Mouse (Mus musculus) right cerebral cortex, postnatal 25 days (tissue): ENCODE results near the gene Ahdc1.
"Not testable (repeated sequence)": the region's sequence is repeated elsewhere in the genome, so short reads cannot be mapped to it uniquely, and the experiment has no call there.

Experiments used
- DNase-seq: peaks from one replicate; pipeline ENCODE4 v3.0.0; 2022

The Ahdc1 gene

GRCm38 (mm10) chr4:133083991-133084861, 73.2 kb downstream of the Ahdc1 start:
- no peak for DNase-seq

- peak; percentile 74 for DNase-seq
These were observed 74.1 kb downstream of the Ahdc1 start for GRCm38 (mm10) chr4:133085011-133085782.

DNA sequence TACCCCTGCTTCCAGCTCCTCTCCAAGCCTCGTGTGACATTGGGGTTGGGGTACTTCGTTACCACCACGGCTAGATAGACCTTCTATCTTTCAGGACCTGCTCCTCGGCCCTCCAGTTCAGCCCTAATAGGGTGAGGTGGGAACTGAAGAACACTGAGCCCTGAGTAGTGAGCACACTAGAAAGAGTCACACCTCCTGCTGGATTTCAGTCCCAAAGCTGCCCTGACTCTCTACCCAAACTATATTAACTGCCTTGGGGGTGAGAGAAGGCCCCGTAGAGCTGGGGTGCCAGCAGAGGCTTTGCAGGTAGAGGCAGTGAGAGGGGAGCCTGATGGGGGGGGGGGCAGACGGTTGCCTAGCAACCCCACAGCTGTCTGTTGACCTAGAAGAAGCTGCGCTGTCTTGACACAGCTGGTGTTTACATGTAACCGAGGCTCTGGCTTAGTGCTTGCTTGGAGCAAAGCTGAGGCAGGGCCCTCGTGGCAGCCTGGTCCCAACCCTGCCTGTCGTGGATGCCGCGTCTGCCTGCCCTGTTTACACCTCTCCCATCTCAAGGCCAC, 74.8 kb downstream of the Ahdc1 start:
- no peak for DNase-seq

GRCm38 (mm10) chr4:133087177-133087714, 76.2 kb downstream of the Ahdc1 start:
- DNase-seq: no peak

GRCm38 (mm10) chr4:133087835-133088234, 76.8 kb downstream of the Ahdc1 start:
- DNase-seq: no peak

DNA sequence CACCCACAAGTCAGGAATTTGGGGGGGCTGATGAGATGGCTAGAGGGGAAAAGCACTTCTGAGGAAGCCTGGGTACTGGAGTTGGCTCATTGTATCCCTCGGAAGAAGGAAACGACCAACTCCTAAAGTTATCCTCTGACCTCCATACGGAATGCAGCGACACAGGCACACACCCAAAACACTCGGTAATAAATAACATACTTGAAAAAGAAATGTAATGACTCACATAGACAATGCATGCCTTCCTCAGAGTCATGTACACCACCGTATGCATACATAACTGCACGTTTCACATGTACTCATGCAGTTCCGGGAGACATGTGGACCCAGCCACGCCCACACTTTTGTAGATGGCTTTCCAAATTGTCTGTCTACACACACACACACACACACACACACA, 78.3 kb downstream of the Ahdc1 start:
- no peak for DNase-seq

GRCm38 (mm10) chr4:133089802-133090201, 78.7 kb downstream of the Ahdc1 start:
- no peak for DNase-seq

DNA sequence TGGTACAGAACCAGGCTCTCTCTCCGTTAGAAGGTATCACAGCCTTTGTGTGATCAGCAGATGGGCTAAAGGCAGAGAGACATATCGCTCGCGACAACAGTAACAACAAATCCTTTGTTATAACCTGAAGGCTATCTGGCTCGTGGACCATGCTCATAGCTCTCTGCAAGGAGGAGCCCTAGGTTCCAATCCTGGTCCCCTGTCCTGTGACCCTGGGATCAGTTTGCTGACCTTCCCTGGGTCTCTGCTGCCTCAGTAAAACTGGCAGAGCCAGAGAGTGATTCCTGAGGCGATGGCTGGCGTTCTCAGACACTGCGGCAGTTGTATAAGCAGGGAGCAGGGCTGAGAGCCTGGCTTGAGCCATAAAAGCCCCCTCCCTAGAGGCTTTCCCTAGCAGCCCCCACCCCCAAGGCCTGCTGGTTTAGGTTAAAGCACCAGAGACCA, 79.2 kb downstream of the Ahdc1 start:
- no peak for DNase-seq

GRCm38 (mm10) chr4:133090720-133091458, 79.8 kb downstream of the Ahdc1 start:
- no peak for DNase-seq

- no peak for DNase-seq
These were observed 80.4 kb downstream of the Ahdc1 start for GRCm38 (mm10) chr4:133091459-133091785.

- DNase-seq: peak; percentile 58
These were observed 81.4 kb downstream of the Ahdc1 start for GRCm38 (mm10) chr4:133092453-133092901.

GRCm38 (mm10) chr4:133093056-133093455, 82.0 kb downstream of the Ahdc1 start:
- DNase-seq: no peak

DNA sequence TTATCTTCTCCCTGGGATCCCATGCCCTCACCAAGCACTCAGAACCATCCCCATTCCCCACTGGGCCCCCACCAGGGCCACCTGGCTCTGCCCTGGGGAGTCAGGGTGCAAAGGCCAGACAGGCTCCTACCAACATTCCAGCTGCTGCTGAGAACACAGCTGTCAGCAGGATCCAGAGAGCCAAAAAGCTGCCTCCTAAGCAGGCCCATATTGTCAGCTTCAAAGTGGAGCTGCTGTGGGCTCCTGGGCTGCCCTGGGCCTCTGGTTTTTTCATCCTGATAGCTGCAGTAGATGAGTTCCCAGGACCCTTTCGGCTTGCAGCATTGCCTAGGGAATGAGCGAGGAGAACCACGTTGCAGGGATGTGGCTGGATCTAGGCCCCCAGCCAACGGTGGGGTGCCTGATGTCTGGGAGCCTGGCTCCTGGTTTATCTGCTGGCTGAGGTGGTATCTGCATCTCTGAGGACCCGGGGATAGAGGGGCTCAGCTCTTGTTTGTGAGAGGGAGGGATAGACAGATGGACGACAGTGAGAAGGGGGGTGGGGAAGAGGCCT, 82.5 kb downstream of the Ahdc1 start:
- no peak for DNase-seq

GRCm38 (mm10) chr4:133094255-133094654, 83.2 kb downstream of the Ahdc1 start:
- DNase-seq: no peak

GRCm38 (mm10) chr4:133094936-133095733, 84.1 kb downstream of the Ahdc1 start:
- no peak for DNase-seq

DNA sequence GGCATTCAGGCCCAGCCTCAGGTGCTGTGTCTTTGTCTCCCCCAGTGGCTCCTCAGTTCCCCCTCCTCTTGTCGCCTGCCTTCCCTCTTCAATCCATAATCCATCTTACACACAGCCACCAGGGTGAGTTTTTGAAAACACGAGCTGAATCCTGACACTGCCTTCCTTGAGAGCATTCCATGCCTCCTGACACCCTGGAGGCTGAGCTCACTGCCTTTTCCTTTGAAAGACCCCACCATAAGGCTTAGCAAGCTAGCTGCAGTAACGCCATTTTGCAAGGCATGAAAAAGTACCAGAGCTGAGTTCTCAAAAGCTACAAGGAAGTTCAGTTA, 84.6 kb downstream of the Ahdc1 start:
- DNase-seq: not testable (repeated sequence)

GRCm38 (mm10) chr4:133096671-133097070, 85.6 kb downstream of the Ahdc1 start:
- DNase-seq: not testable (repeated sequence)

GRCm38 (mm10) chr4:133101751-133102150, 90.7 kb downstream of the Ahdc1 start:
- DNase-seq: no peak

GRCm38 (mm10) chr4:133103525-133104193, 92.6 kb downstream of the Ahdc1 start:
- no peak for DNase-seq

GRCm38 (mm10) chr4:133104194-133104569, 93.1 kb downstream of the Ahdc1 start:
- no peak for DNase-seq

DNA sequence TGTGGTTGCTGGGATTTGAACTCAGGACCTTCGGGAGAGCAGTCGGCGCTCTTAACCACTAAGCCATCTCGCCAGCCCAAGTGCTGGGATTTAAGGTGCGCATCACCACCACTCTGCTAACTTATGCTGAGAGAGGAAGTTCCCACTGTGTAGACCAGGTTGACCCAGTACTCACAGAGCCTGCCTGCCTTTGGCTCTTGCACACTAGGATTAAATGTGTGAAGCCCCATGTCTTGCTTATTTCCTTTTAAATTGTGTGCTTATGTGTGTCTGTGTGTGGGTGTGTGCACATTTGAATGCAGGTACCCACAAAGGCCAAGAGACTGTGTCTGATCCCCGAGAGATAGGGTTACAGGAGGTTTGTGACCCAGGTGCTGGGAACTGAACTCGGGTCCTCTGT, 95.6 kb downstream of the Ahdc1 start:
- DNase-seq: no peak
